Mouse (Mus musculus) hindbrain, embryonic 12.5 days (tissue): Measurements from ENCODE around the gene Fkbp3. TPM values are rescaled to one million over a fixed set of nuclear protein-coding genes. Genes with fewer than 3 reads are reported as not detected.
"Not testable (repeated sequence)": the region's sequence is repeated elsewhere in the genome, so short reads cannot be mapped to it uniquely, and the experiment has no call there.

ENCODE experiments used
- ATAC-seq: fragments of 200-750 bp; cut with Nextera tagmentation; 2 replicates; pipeline ENCODE4 v1.8.0; 2017; ENCODE audit warnings: moderate TSS enrichment; ENCODE audit not compliant: low FRiP score
- H3K27ac ChIP-seq: fragments of 300-500 bp; sonication (generic); 2 replicates; pipeline ENCODE4 v1.5.1; 2016; ENCODE audit warnings: mild to moderate bottlenecking
- H3K27me3 ChIP-seq: fragments of 300-500 bp; sonication (generic); 2 replicates; pipeline ENCODE4 v1.6.1; 2016; ENCODE audit warnings: mild to moderate bottlenecking
- H3K36me3 ChIP-seq: fragments of 300-500 bp; sonication (generic); 2 replicates; pipeline ENCODE4 v1.6.1; 2016; ENCODE audit warnings: mild to moderate bottlenecking
- H3K4me1 ChIP-seq: fragments of 300-500 bp; sonication (generic); 2 replicates; pipeline ENCODE4 v1.6.1; 2016
- H3K4me2 ChIP-seq: fragments of 300-500 bp; sonication (generic); replicated peaks from 2 replicates; pipeline ENCODE4 v1.6.1; 2016; ENCODE audit warnings: mild to moderate bottlenecking
- H3K4me3 ChIP-seq: fragments of 300-500 bp; sonication (generic); 2 replicates; pipeline ENCODE4 v1.5.1; 2016; ENCODE audit warnings: mild to moderate bottlenecking
- H3K9ac ChIP-seq: fragments of 300-500 bp; sonication (generic); 2 replicates; pipeline ENCODE4 v1.6.1; 2016; ENCODE audit warnings: mild to moderate bottlenecking, moderate library complexity
- H3K9me3 ChIP-seq: fragments of 300-500 bp; sonication (generic); replicated peaks from 2 replicates; pipeline ENCODE4 v1.6.1; 2016; ENCODE audit warnings: mild to moderate bottlenecking
- WGBS: fragments of 180-500 bp; shearing (Covaris S2); methylation state at CpG from one replicate; pipeline ENCODE4 v1.1.7; 2016; 5-methylcytosine and 5-hydroxymethylcytosine counted together
- polyA plus RNA-seq: library from polyadenylated mRNA; unstranded; fragments of >200 nt; fragmentation: Nextera tagmentation; extraction: Ambion mirVana; gene quantifications from 2 replicates; pipeline ENCODE4 v1.2.1, GENCODE M21; 2016

Fkbp3 gene
- polyA plus RNA-seq: 519 and 525 TPM in 2 replicates

DNA sequence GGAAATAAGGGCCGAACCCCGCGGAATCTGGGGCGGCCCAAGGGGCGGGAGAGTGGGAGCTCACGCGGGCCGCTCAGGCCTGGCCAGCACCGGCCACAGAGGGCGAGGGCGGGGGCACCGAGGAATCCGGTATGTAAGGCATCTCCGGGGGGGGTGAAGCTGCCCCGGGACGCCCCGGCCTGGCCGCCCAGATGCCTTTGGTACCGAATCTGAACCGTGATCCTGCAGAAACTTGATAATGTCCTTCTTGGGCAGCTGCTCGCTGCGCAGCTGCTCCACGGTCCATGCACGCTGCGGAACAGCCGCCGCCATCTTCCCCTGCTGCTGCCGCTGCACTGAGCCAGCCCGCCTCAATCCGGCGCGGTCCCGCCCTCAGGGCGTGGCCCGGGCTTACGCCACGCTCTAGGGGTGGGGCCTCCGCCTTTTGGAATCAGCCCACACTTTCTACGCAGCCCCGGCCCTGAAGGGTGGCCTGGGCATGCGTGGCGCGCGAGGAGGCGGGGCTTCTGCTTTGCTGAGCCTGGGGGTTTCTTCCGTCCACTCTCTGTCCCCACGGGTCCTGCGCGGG is at the start of gene Fkbp3:
Gene Fkbp3 (minus strand): TSS at position 397 of the 568 bp plus-strand sequence.
- Histone ChIP-seq H3K9me3 (no peaks in the 10 kb centered on the region), H3K4me1 (peaks cover 33% of the 10 kb centered on the region), H3K4me2 (peak within 1 kb of the TSS; percentile 92), H3K9ac (peak within 1 kb of the TSS; percentile 90), H3K4me3 (peak within 1 kb of the TSS; percentile 91), H3K36me3 (peaks cover 5% of the 10 kb centered on the region), H3K27ac (peak within 1 kb of the TSS; percentile 92), H3K27me3 (no peaks in the 10 kb centered on the region)
- under 1% methylated on average over 49 of the region's 49 CpGs for WGBS
- ATAC-seq: peak; percentile 99

DNA sequence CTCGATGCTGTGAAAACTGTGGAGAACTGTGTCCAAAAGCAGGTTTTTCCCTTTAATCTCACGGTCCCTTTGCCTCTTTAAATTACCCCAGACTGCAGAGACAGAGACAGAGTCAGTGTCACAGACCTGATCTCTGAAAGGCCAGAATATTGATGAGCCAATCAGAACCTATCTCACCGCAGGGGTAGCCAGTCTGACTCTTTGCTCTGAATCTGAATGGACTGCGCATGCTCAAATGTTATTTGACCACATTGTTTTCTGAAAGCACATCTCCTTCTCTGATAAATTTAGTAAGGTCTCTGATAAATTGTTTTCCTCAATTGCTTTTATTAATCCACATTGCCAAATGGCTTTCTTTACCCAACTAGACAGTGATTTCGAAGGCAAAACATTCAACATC is 45.6 kb upstream of the Fkbp3 start:
- no peaks in the 10 kb centered on the region for H3K4me1 ChIP-seq
- H3K9ac ChIP-seq: no peak overlapping the region
- H3K4me3 ChIP-seq: no peak overlapping the region
- no peaks in the 10 kb centered on the region for H3K9me3 ChIP-seq
- peaks cover 54% of the 10 kb centered on the region for H3K36me3 ChIP-seq
- H3K27ac ChIP-seq: no peak overlapping the region
- H3K4me2 ChIP-seq: no peak overlapping the region
- no peak for ATAC-seq
- H3K27me3 ChIP-seq: no peaks in the 10 kb centered on the region
- WGBS: 93% methylated on average over 5 of the region's 5 CpGs

DNA sequence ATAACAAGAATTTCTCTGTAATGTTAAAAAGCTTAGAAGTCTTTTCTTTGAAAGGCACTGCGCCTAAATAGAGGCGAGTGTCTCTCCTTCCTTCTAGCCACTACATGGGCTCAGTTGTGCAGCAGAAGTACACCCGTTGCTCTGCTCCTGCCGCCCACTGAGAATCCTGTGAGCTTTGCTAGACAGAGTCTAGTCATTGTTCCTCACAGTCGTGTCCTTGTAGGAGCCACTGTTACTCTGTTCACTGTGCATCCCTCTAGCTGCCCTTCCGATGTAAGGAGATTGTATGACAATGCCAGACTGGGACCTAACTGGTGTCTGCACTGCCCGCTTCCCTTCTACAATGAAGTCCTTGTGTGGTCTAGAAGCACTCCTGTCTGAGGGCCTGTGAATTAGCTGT is 45.2 kb upstream of the Fkbp3 start:
- Histone ChIP-seq H3K36me3 (peaks cover 54% of the 10 kb centered on the region), H3K27me3 (no peaks in the 10 kb centered on the region), H3K9ac (no peak overlapping the region), H3K4me2 (no peak overlapping the region), H3K4me3 (no peak overlapping the region), H3K4me1 (no peaks in the 10 kb centered on the region), H3K27ac (no peak overlapping the region), H3K9me3 (no peaks in the 10 kb centered on the region)
- 86% methylated on average over 7 of the region's 7 CpGs for WGBS
- ATAC-seq: no peak

DNA sequence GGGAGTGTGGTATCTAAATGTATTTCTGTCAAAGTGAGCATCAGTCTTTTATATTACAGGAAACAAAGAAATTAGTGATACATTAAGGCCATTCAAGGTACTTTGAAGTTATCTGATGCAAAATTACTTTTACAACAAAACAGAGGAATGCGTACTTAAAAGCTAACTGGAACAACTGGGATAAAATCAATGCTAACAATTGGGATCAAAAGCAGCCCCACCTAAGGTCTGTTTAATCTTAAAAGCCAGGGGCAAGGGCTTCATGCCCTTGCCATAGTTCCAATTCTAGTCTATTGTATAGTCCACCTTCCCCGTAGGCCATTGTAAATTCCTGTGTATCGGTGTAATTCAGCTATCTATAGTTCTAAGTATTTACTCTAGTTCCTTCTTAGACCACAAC is 41.2 kb upstream of the Fkbp3 start:
- peaks cover 39% of the 10 kb centered on the region for H3K36me3 ChIP-seq
- not testable (repeated sequence) for ATAC-seq, H3K9me3 ChIP-seq, H3K4me2 ChIP-seq, H3K4me1 ChIP-seq, H3K27me3 ChIP-seq, H3K27ac ChIP-seq, H3K4me3 ChIP-seq, H3K9ac ChIP-seq
- 91% methylated on average over 3 of the region's 3 CpGs for WGBS

DNA sequence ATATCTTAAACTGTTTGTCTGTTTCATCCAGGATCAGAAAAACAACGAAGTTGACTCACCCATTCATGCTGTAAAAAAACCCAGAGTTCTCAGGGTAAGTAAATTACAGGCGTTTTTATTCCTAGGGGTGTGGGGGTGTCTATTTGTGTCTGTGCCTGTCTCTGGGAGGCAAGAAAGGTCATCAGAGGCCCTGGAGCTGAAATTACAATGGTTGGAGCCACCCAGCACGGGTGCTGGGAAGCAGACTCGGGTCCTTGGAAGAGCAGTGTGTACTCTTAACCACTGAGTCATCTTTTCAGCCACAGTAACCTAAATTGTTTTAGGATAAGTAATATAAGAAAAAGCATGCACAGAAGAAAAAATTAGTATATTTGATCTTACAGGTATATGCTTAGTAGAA is 40.1 kb upstream of the Fkbp3 start:
- Histone ChIP-seq H3K4me2 (no peak overlapping the region), H3K9me3 (no peaks in the 10 kb centered on the region), H3K27me3 (no peaks in the 10 kb centered on the region), H3K4me3 (no peak overlapping the region), H3K4me1 (no peaks in the 10 kb centered on the region), H3K9ac (no peak overlapping the region), H3K27ac (no peak overlapping the region), H3K36me3 (peaks cover 33% of the 10 kb centered on the region)
- 89% methylated on average over 4 of the region's 4 CpGs for WGBS
- ATAC-seq: no peak

DNA sequence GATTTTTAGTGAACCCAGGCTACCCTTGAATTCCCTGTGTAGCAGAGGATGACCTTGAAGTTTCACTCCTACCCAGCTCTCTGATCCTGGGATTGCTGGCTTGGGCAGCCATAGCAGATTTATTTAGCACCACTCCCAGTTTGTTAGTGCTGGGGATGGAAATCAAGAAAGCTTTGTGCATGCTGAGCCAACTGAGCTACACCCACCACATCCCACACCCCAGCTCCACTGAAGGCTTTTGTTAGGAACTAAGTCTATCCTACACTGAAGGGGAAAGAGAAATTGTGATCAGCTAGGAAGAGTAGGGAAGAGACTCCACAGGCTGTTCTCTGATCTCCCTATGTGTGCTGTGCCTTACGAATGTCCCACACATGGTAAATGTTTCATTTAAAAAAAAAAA is 39.0 kb upstream of the Fkbp3 start:
- no peaks in the 10 kb centered on the region for H3K27me3 ChIP-seq
- peaks cover 25% of the 10 kb centered on the region for H3K36me3 ChIP-seq

DNA sequence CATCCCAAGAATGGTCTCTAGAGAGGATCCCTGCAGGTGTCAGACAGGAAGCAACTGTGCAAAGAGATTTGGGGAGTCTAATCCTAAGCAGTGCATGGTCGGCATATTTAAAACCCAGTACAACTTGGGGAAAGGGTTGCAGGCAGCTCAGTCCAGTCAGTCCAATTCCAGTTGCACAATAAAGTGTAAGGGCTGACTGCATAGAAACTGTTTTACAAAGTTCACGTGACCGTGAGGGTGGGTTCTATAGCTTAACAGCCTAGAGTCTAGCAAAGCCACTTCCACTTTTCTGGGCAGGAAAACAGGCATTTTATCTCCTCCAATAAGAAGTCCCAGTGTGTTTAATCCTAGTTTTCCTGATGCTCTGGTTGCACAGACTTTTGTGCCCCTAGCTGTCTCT is 37.7 kb upstream of the Fkbp3 start:
- ATAC-seq: no peak
- WGBS: 89% methylated on average over 3 of the region's 3 CpGs

More for the DNA sequence above, 39.0 kb upstream of the Fkbp3 start:
- Histone ChIP-seq H3K9ac (no peak overlapping the region), H3K4me1 (no peaks in the 10 kb centered on the region), H3K4me2 (no peak overlapping the region), H3K4me3 (no peak overlapping the region), H3K27ac (no peak overlapping the region), H3K9me3 (no peaks in the 10 kb centered on the region)
- ATAC-seq: no peak
- 97% methylated on average over 1 of the region's 1 CpGs for WGBS

DNA sequence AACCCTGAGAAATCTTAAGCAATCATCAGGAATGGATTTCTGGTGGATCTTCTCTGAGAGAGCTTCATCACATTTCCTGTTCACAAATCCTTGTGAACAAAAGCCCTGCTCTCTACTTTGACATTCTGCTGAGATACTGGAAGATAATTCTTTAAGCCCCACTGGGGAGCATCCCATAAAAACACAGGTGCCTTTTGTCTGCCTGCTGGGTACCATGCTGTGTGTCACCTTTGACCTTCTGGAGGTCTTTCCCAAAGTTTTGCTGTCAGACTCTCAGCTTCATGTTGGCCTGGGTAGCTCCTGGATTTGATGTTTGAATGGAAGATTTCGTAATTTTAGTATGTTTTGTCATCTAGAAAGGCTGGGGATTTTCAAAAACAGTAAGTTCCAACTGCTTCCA is 34.9 kb upstream of the Fkbp3 start:
- no peak overlapping the region for H3K4me3 ChIP-seq
- 81% methylated on average over 1 of the region's 1 CpGs for WGBS

More for the DNA sequence above, 37.7 kb upstream of the Fkbp3 start:
- H3K36me3 ChIP-seq: peaks cover 27% of the 10 kb centered on the region
- no peak overlapping the region for H3K4me3 ChIP-seq
- H3K9me3 ChIP-seq: no peaks in the 10 kb centered on the region
- no peak overlapping the region for H3K9ac ChIP-seq
- H3K4me2 ChIP-seq: no peak overlapping the region
- no peak overlapping the region for H3K27ac ChIP-seq
- no peaks in the 10 kb centered on the region for H3K4me1 ChIP-seq
- H3K27me3 ChIP-seq: no peaks in the 10 kb centered on the region

DNA sequence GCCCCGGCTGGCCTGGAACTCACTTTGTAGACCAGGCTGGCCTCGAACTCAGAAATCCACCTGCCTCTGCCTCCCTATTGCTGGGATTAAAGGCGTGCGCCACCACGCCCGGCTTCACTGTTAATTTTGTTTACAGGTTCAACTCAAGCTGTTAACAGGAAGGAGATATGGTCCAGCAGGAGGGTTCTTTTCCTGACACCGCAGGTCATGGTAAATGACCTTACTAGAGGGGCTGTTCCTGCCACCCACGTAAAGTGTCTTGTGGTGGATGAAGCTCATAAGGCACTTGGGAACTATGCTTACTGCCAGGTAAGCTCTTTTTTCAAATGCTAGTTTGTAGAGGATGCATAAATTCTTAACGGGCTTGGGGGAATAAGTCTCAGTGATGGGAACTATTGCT is 3.1 kb upstream of the Fkbp3 start:
- H3K9me3 ChIP-seq: no peaks in the 10 kb centered on the region
- peak overlapping the region; percentile 92 for H3K4me2 ChIP-seq
- H3K9ac ChIP-seq: 0 out of 2 replicates have a peak overlapping the region, but pooled peaks have one; percentile 88
- H3K36me3 ChIP-seq: peaks cover 13% of the 10 kb centered on the region
- H3K27ac ChIP-seq: no peak overlapping the region
- ATAC-seq: no peak
- H3K27me3 ChIP-seq: no peaks in the 10 kb centered on the region
- WGBS: 86% methylated on average over 9 of the region's 9 CpGs
- H3K4me3 ChIP-seq: peak overlapping the region; percentile 91; the same call in 1 of the 2 replicates
- H3K4me1 ChIP-seq: peaks cover 33% of the 10 kb centered on the region

More for the DNA sequence above, 34.9 kb upstream of the Fkbp3 start:
- Histone ChIP-seq H3K9ac (no peak overlapping the region), H3K4me2 (no peak overlapping the region), H3K27ac (no peak overlapping the region), H3K9me3 (no peaks in the 10 kb centered on the region), H3K27me3 (no peaks in the 10 kb centered on the region), H3K36me3 (peaks cover 30% of the 10 kb centered on the region), H3K4me1 (no peaks in the 10 kb centered on the region)
- ATAC-seq: no peak

DNA sequence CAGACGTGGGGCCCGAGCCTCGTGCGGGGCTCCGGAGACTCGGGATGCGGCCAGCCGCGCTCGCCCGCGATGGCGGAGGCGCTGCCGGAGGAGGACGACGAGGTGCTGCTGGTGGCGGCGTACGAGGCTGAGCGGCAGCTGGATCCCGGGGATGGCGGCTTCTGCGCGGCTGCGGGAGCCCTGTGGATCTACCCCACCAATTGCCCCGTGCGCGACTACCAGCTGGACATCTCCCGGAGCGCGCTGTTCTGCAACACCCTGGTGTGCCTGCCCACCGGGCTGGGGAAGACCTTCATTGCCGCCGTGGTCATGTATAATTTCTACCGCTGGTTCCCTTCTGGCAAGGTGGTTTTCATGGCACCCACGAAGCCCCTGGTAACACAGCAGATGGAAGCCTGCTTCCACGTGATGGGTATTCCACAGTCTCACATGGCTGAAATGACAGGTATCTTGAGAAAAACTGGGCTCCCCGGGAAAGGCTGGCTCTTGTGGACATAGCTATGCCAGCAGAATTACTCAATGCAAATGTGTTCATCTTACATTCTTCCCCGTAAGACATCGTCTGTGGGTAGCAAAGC is 2.0 kb upstream of the Fkbp3 start:
- peak overlapping the region; percentile 92 for H3K4me2 ChIP-seq
- ATAC-seq: peak; percentile 6; the same call in 1 of the 2 replicates
- peak overlapping the region; percentile 91 for H3K27ac ChIP-seq
- H3K27me3 ChIP-seq: no peaks in the 10 kb centered on the region
- H3K9me3 ChIP-seq: no peaks in the 10 kb centered on the region
- peaks cover 11% of the 10 kb centered on the region for H3K36me3 ChIP-seq
- peak overlapping the region; percentile 88 for H3K9ac ChIP-seq
- WGBS: under 1% methylated on average over 41 of the region's 41 CpGs
- H3K4me1 ChIP-seq: peaks cover 33% of the 10 kb centered on the region
- H3K4me3 ChIP-seq: peak overlapping the region; percentile 91

DNA sequence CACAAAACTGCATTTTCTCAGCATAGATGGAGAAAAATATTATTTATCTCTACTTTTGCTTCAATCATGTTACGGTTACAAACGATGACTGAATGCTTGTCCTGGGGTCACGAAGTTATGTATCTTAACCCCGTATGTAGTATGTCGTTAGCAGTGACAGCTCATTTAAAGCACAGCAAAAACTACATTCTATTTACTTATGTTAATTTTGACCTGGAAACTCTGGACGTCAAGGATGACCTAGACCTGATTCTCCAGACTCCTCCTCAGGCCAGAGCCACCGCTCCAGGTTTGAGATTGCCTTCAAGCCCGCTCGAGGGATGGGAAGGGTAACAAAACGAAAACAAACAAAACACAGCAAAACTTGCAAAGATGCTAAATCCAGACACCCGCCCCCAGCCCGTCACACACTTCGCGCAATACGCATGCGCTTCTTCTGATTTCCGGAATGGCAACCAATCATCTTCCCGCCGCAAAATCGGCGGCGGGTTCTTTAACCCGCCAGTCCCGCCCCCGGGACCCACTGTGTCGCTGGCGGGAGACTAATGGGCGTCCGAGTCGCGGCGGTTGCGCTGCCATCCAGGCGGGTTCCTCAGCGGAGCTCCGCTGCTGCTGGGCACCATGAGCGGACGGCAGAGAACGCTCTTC is 1.4 kb upstream of the Fkbp3 start, which contains the start of gene Fancm:
Gene Fancm (plus strand): TSS at position 519 of the 648 bp plus-strand sequence.
- 2% methylated on average over 39 of the region's 39 CpGs for WGBS
- H3K27ac ChIP-seq: peak within 1 kb of the TSS; percentile 92
- peak; percentile 20 for ATAC-seq
- peak within 1 kb of the TSS; percentile 91 for H3K4me3 ChIP-seq
- H3K4me1 ChIP-seq: peaks cover 33% of the 10 kb centered on the region
- H3K9ac ChIP-seq: peak within 1 kb of the TSS; percentile 88
- H3K27me3 ChIP-seq: no peaks in the 10 kb centered on the region
- H3K36me3 ChIP-seq: peaks cover 5% of the 10 kb centered on the region
- no peaks in the 10 kb centered on the region for H3K9me3 ChIP-seq
- peak within 1 kb of the TSS; percentile 92 for H3K4me2 ChIP-seq

DNA sequence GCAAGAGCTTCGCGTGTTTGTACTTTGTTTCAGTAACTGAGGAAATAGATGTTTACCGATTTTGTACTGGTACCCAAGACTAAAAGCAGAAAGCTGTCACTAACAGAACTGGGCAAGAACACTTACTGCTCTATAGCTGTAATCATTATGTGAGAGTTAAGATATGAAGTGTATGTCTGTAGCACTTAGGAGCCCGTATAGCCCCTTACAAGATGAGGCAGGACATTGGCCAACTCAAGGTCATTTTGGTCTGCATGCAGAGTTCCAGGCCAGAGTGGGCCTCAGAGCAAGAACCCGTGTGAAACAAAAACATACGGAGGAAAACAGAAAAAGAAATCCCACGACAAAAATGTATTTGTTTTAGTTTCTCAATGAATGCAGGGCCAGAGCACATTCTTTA is 844 bp upstream of the Fkbp3 start:
- no peaks in the 10 kb centered on the region for H3K27me3 ChIP-seq
- ATAC-seq: no peak
- H3K9ac ChIP-seq: no peak overlapping the region
- H3K36me3 ChIP-seq: peaks cover 1% of the 10 kb centered on the region; the same call in 1 of the 2 replicates
- H3K4me3 ChIP-seq: peak overlapping the region; percentile 91
- no peaks in the 10 kb centered on the region for H3K9me3 ChIP-seq
- WGBS: 49% methylated on average over 7 of the region's 7 CpGs
- H3K27ac ChIP-seq: peak overlapping the region; percentile 92
- H3K4me2 ChIP-seq: peak overlapping the region; percentile 92
- peaks cover 33% of the 10 kb centered on the region for H3K4me1 ChIP-seq
